Mouse (Mus musculus): ENCODE measurements around the gene Pon1. TPM values are rescaled to one million over a fixed set of nuclear protein-coding genes. Genes with fewer than 3 reads are reported as not detected.

Pon1 gene
- polyA plus RNA-seq, 1 experiment from 2014 or later, result 0.18 TPM

GRCm38 (mm10) chr6:5120229-5120628 is 73.5 kb downstream of the Pon1 start:
- Histone ChIP-seq H3K4me1 (replicated peaks; ENCODE audit: control insufficient read depth, insufficient read depth, low read length) (no peaks in the 10 kb centered on the region), H3K27me3 (ENCODE audit: control insufficient read depth, insufficient read depth, low read depth, low read length) (no peaks in the 10 kb centered on the region), H3K4me2 (ENCODE audit: low read depth, low read length) (no peak overlapping the region), H3K27ac (ENCODE audit: low read length) (no peak overlapping the region), H3K36me3 (ENCODE audit: control insufficient read depth, insufficient read depth, low read length) (peaks cover 6% of the 10 kb centered on the region), H3K9ac (ENCODE audit: low read length) (no peak overlapping the region), H3K9me3 (ENCODE audit: control insufficient read depth, low read length) (no peaks in the 10 kb centered on the region), H3K4me3 (ENCODE audit: low read length) (no peak overlapping the region)
- no peak for ATAC-seq (ENCODE audit: low read depth)
- 41% methylated on average over 3 of the region's 3 CpGs for WGBS

GRCm38 (mm10) chr6:5119181-5119910 is 74.4 kb downstream of the Pon1 start:
- Histone ChIP-seq H3K27me3 (ENCODE audit: control insufficient read depth, insufficient read depth, low read depth, low read length) (no peaks in the 10 kb centered on the region), H3K27ac (ENCODE audit: low read length) (no peak overlapping the region), H3K36me3 (ENCODE audit: control insufficient read depth, insufficient read depth, low read length) (peaks cover 6% of the 10 kb centered on the region), H3K4me1 (replicated peaks; ENCODE audit: control insufficient read depth, insufficient read depth, low read length) (no peaks in the 10 kb centered on the region), H3K9me3 (ENCODE audit: control insufficient read depth, low read length) (no peaks in the 10 kb centered on the region), H3K4me3 (ENCODE audit: low read length) (no peak overlapping the region), H3K9ac (ENCODE audit: low read length) (no peak overlapping the region), H3K4me2 (ENCODE audit: low read depth, low read length) (no peak overlapping the region)
- WGBS, result 80% methylated on average over 15 of the region's 15 CpGs
- ATAC-seq (ENCODE audit: low read depth), result no peak

Other genes starting within 250 kb of the Pon1 start
- gene Pon3, start 62.3 kb upstream of the Pon1 start, polyA plus RNA-seq (2015; fragmentation: Nextera tagmentation; extraction: Ambion mirVana), result 28.9 and 31.9 TPM in 2 replicates
- gene Pon2, start 104.5 kb upstream of the Pon1 start, polyA plus RNA-seq (2015; fragmentation: Nextera tagmentation; extraction: Ambion mirVana), result 54.8 and 63.6 TPM in 2 replicates
- gene Asb4, start 189.4 kb upstream of the Pon1 start, polyA plus RNA-seq (2015; fragmentation: Nextera tagmentation; extraction: Ambion mirVana), result 5.7 and 6.7 TPM in 2 replicates

Measured in lung, embryonic 16.5 days (tissue).